Mouse (Mus musculus) ES-E14 (cell line): Measurements from ENCODE around the gene Ttc39d.
"Not testable (repeated sequence)": the region's sequence is repeated elsewhere in the genome, so short reads cannot be mapped to it uniquely, and the experiment has no call there.

Experiments
- CHD2 ChIP-seq: IDR thresholded peaks from 2 replicates; pipeline ENCODE4 v1.6.1; 2014; ENCODE audit warnings: mild to moderate bottlenecking, low read depth, low read length, inconsistent platforms
- ZNF384 ChIP-seq: IDR thresholded peaks from 2 replicates; pipeline ENCODE4 v1.6.1; 2012; ENCODE audit warnings: low read depth, low read length, inconsistent platforms

DNA sequence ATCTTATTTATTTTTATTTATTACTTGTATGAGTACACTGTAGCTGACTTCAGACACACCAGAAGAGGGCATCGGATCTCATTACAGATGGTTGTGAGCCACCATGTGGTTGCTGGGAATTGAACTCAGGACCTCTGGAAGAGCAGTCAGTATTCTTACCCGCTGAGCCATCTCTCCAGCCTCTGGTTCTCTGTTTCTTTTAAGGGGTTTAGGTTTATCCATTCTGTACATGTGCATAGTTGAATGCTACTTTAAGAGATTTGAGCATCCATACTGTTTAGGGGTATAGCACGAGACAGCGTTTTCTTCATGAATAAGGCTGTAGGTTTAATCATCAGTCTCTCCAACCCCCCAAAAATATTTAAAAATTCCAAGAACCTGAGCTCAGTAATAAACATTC is 6.7 kb downstream of the Ttc39d start:
- TF ChIP-seq ZNF384, CHD2: not testable (repeated sequence)
